Mouse (Mus musculus) spleen, postnatal 14 days (tissue): ENCODE results near the gene Lnp1.
"Not testable (repeated sequence)": the region's sequence is repeated elsewhere in the genome, so short reads cannot be mapped to it uniquely, and the experiment has no call there.

Source experiments
- DNase-seq, 2 experiments: peaks; one replicate each; pipeline ENCODE4 v3.0.0; 2021 to 2022; ENCODE audit warnings: low spot score in 2 of 2

The Lnp1 gene

DNA sequence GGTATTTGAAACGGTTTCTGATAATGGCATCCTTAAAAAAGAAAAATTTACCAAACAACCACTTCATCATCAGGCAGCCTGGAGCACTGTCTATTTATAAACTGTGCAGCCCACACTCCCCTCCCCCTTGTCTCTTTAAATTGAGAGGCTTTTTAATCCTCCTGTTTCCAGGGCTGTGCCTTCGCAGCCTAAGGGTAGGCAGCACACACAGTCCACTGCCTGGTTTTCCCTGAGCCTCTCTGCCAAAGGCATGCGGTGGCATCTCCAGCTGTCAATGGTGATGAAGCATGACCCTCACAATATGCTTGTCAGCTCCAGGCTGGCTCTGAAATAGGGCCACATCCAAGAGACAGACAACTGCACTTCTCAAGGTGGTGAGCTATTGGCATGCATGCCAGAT is at the start of gene Lnp1:
Gene Lnp1, minus strand, starts transcription at position 39 of the 400 bp plus-strand sequence.
- no peak for DNase-seq

DNA sequence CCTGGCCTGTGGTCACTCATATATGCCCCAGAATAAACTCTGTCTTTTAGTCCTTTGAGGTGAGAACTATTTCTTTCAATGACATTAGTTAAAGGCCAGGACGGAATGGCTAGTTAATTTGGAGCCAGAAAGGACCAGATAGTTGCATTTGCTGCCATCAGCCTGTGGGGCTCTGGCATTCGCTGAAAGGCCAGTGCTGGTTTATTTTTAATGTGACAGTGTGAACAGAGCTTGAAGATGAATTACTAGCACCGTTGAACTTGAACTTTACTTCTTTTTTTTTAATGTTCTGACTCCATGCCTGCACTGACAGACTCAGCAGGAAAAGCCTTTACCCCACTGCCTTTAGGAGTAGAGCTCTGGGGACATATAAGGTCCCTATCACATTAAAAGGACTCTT is 46.8 kb upstream of the Lnp1 start:
- no peak for DNase-seq

DNA sequence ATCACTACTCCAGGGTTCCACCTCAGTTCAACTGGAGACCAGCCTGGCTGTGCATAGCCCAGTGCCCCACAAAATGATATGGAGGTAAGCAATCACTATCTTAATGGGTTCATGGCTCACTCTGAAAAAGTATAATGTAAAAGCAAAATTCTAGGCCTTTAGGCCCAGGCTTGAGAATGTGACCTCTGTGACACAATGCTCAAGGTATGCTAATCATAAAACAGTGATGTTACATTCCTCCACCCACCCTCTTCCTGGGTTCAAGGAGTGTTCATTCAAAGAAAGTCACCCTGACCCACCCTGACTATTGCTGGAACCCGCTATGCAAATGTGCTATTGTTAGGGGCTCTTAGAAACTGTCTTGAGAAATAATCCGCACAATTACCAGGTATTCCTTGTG is 30.4 kb upstream of the Lnp1 start:
- not testable (repeated sequence) for DNase-seq

DNA sequence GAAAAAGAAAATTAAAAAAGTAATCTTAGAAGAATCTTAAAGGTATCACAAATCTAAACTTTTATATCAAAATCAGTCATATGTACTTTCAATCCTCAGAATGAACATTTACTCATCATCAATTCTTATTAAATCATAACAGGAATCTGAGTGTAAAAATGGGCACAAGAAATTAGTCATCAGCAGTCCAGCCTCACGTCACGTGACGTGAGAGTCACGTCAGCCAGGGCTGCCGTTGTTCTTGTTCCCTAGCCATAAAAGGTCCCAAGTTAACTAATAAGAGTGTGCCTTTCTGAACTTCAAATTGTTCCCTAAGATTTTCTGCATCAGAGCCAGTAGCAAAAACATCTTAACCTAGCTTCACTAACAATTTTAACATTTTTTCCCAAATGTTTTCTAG is 21.2 kb upstream of the Lnp1 start:
- no peak for DNase-seq

DNA sequence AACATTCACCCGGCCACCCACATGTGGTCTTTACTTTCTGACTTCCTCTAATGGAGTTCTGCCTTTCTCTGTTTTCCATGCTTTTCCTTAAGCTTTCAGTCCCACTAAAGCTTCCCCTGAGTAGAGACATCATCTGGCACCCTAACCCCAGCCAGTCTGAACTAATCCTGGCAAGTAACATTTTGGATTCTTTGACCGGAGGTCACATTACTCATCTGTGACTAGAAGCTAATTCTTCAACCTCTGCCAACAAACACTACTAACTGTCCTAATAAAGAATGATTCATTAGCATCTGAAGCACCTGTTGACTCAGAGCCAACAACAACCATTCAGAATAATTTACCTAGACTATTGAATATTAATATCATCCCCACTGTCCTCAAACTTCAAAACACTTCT is 14.5 kb upstream of the Lnp1 start:
- no peak for DNase-seq

DNA sequence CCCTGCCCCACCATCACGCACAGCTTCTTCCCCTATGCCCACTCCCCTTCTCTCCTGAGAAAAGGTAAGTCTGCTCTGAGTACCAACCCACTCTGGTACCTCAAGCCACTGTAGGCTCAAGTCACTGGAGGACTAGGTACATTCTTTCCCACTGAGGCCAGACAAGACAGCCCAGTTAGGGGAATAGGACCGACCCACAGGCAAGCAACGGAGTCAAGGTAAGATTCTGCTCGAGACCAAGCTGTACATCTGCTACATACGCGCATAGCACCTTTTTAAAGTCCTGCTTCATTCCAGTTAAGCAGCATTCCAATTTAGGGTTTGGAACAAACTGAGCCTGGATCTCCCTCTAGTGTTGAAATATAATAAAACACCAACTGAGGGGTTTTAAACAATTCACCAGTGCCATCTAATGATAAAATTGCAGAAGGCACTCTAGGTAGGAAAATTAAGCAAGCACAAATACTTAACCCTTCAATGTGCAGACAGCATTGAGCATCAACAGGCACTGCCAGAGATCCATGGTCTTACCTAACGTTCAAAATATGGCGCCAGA is 7.7 kb downstream of the Lnp1 start:
- DNase-seq = no peak

DNA sequence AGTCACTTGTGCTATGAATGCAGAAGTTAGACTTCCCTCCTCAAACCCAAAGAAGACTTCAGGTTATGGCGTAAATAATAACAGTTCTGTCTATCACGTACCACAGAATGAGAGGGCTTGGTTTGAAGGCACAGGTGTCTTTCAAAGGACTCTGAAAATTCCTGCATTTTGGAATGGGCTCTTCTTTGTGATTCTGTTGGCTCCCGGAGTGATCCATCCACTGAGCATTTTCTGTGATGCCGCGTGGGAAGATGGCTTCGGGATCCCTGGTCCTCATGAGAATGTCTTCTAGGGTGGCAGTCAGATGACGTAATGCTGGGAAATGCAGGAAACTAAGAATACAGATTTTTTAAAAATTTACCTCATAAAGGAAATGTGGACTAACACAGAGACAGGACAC is 10.6 kb downstream of the Lnp1 start:
- DNase-seq = no peak

DNA sequence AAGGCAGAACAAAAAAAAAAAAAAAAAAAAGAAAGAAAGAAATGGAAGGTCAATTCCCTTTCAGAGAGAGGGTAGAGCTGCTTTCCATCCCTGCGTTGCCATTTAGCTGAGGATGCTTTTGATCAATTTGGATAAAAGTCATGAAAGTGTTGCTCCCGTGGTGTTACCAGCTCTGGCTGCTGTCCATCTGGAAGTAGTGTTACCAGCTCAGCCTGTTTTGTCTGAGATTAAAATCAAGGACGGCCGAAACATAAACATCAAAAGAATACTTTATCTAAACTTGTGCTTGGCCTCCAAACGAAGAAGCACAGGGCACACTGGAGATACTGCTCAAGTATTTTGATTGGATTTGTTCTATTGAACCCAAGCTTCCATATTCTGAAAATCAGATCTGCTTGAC is 18.9 kb downstream of the Lnp1 start:
- no peak for DNase-seq

DNA sequence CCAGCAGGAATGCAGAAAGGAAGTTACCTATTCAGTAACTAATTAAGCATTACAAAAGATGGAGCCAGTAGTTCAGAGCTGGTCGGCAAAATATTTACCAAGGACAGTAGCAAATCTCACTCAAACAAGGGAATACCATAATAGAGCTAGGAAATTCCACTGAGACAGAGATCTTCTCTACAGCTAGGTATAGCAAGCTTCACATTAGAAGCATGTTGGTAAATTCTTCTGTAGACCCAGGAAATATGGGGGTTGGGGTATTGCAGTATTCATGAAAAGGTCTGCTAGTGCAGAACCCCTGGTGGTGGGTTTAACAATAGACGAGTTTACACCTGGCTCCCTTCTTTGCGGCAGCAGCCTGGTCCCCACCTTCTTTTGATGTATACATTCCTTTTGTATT is 25.7 kb downstream of the Lnp1 start:
- not testable (repeated sequence) for DNase-seq

DNA sequence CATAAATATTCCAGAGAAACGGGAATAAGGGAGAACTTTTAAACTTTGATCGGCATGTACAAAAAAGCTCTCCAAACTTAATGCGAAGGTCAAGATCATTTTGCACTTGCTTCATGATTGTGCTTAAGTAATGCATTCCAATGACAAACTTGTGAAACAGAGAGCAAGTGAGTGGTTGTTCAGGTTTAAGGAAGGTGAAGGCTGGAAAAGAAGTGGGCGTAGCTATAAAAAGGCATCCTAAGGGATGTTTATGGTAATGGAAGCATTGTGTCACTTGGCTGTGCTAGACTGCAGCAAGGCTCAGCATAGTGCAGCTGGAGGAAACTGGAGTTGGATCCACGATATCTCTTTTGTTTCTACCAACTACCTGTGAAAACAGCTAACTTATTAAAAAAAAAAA is 36.3 kb downstream of the Lnp1 start:
- no peak for DNase-seq

DNA sequence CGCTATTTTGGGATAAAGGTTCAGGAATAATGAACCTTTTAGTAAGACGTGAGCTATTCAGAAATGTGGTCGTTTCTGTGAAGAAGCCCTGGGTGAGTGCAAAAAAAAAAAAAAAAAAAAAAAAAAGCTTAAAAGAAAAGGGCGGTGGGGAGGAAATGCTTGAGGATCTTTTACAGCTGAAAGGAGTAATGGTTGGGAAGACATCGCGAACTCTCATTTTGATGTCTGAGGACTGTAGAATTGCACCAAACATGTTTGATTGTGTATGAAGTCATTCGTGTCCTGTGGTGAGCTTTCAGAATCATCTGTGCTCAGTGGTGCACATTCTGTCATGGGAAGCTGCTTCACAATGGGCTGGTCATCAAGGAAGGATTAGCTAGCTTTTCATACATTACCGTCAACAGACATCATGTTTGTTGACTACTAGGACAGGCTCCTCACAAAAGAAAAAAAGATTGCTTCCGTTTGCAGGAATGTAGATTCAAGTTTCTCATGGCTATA is 41.2 kb downstream of the Lnp1 start:
- no peak for DNase-seq

DNA sequence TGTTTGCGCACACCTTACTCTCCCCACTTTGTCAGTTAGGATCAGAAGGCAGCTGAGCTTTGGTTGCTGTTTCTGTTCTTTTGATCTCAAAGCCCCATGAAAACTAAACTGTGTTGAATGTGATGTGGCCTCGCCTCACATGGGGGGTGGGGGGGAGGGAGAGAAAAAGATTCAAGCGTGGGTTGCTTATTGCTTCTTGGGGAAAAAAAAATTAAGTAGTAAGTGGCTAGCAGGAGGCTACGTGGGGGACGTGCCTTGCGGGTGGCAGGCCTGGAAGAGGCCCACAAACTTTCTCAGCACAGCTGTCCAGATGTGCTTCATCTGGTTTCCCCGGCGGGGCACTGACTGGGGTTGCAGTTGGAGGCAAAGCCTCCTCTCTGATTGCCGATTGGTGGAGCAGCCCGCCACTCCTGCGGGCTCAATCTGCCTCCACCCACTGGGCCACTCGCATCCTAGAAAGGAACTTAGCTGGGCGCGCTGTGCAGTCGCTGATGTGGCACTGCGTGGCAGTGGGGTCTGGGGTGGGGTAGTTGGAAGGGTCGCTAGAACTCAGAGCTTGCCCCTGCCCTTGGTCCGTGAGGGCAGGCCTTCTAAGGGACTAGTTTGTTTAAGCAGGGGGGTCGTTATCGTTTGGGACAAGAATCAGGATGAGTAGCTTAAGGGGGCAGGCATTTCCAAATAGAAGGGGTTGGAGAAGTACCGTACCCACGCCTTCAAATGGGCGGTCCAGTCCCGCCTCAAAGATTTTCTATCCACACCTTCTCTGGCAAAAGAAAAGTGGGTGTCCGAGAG is 41.8 kb downstream of the Lnp1 start, which contains the start of gene Tmem45a:
Gene Tmem45a, minus strand, starts transcription at position 343 of the 792 bp plus-strand sequence.
- peak; percentile 7 for DNase-seq

DNA sequence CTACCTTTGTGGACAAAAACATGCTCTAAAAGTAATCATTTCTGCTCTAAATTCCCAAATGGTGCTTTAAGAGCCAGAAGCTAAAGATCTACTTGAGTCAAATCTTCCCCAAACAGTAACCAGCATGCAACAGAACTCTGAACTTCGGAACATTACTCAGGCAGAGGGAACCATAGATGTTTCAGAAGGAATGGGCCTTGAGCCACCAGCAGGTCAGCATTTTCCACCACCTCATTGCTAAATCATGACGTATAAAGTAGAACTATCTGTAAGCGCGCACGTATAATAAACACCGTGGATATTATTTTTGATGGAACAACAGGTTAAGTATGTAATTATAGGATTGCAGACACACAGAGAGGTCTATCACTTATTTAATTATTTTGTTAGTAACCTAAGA is 43.0 kb downstream of the Lnp1 start:
- DNase-seq = no peak

DNA sequence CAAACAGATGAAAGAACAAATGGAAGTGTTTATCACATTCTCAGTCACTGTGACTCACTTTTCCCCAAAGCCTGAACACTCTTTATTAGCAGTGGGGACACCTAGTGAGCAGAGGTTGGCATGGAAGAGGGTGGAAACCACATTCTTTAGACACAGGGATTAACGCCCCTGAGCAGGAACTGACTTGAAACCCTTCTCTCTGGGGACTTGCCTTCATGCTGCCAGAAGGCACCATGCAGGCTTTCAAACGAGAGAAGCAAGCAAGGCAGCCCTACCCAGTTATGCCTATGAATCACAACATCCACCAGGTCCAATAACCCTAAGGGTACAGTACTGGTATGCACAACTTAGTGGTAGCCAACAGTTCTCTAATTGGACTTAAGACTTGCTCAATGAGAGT is 54.5 kb downstream of the Lnp1 start:
- DNase-seq = no peak

DNA sequence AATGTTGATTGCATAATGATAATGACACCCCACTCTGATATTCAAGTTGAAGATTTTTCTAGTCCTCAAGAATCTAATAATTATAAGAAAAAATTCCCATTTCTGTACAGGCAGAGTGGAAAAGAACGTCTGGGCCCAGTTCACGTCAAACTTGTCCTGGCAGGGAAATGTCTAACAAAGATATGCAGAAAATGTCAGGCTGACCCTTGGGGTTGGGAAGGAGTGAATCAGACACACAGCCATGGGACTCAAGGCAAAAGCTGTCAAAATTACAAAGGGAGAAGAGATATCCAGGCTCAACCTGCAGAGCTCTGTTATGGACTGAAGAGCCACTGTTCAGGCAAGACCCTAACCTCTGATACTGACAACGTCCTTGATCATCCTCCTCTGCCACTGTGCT is 57.4 kb downstream of the Lnp1 start:
- DNase-seq = no peak

DNA sequence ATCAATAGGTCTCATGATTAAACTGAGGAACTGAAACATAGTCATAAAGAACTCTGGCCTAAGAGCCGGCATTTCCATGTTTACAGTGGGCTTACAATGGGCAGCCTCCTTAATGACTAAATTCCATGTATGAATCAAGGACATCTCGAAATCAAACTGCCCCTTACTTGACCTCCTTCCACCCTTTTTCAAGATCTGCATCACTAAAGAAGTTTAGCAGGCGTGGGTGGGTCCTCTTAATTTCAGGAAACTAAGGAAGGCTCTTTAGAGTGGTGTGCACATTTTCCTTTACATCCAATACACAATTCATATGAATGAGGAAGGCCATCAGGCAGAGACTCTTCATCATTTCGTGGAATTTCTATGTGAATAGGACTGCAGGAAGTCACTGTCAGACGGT is 59.5 kb downstream of the Lnp1 start:
- no peak for DNase-seq

DNA sequence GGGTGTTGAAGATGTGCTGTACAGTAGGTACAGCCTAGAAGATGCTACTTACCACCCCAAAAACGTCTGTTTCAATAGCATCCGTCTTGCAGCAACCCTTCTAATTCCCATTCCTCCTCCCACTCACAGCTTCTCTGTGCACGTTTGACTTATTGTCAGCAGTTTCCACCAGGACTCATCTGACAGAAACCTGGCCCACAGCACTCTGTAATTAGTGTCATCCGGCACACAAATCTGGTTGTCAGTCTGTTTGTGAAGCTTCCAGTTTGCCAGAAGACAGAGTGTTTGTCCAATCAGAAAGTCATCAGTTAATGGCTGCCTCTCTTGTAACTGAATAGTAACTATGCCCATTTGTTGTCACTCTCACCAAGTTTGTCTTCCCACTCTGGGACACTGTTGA is 60.3 kb downstream of the Lnp1 start:
- no peak for DNase-seq
